Mouse (Mus musculus) right cerebral cortex, postnatal 36 days (tissue): ENCODE results near the gene Vmn1r194.
"Not testable (repeated sequence)": the region's sequence is repeated elsewhere in the genome, so short reads cannot be mapped to it uniquely, and the experiment has no call there.

Experiments used
- DNase-seq, 2 experiments: peaks; one replicate each; pipeline ENCODE4 v3.0.0; 2022; ENCODE audit warnings: low spot score in 2 of 2, mixed read lengths in 1 of 2

The Vmn1r194 gene

DNA sequence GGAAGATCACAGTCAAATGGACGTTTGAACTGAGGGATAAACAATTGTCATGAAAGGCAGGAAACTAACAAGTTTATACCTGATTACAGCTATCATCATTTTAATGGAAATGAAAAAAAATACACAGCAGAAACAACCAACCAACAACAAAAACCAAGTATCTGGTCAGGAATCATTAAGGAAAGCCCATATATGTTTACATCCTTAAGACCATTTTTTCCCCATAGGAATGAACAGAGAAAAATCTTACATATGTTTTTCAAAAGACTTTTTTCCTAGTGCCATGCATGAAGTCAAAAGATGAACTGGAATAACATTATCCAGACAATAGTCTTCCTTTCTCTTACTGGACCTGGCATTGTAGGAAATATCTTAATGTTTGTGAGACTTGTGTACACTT lies at the start of gene Vmn1r194:
TSS of gene Vmn1r194 (plus strand) at position 301 of the 400 bp plus-strand sequence.
- no peak for DNase-seq

DNA sequence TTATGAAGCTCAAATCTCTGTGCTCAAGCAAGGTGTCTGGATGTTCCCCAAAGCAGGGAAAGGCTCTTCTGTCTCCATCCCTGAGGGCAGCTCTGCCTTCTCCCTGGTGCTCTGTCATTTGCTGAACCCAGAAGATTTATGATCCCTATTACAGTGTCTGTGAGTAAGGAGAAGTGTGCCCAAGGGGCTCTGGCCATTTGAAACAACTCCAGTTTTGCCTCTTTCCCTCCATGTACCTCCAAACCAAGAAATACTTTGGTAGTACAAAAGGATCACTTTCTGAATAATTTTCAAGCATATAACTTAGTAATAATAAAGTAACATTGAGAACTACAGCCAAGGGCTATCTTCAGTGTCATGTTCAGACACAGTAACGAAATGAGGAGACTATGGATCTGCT lies 21.0 kb upstream of the Vmn1r194 start, which contains the start of gene Vmn1r193:
TSS of gene Vmn1r193 (minus strand) at position 101 of the 400 bp plus-strand sequence.
- DNase-seq = not testable (repeated sequence)

DNA sequence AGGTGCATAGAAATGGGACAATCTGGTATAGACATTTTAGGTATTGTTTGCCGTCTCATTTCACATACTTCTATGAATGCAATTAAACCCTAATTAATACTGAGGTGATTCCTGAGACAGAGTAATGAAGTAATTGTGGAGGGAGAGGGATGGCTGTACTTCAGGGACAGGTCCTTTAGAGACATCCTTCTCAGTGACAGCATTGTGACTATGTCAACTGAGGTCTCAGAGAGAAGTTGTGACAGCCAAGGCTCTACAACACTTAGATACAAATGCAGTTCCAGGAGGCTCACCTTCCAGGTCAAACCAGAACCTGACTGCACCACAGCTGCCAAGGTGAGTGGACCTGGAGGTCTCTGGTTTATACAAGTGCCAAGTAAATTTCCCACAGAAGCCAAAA lies 26.2 kb downstream of the Vmn1r194 start, which contains the start of gene Vmn1r195:
TSS of gene Vmn1r195 (plus strand) at position 301 of the 400 bp plus-strand sequence.
- not testable (repeated sequence) for DNase-seq

DNA sequence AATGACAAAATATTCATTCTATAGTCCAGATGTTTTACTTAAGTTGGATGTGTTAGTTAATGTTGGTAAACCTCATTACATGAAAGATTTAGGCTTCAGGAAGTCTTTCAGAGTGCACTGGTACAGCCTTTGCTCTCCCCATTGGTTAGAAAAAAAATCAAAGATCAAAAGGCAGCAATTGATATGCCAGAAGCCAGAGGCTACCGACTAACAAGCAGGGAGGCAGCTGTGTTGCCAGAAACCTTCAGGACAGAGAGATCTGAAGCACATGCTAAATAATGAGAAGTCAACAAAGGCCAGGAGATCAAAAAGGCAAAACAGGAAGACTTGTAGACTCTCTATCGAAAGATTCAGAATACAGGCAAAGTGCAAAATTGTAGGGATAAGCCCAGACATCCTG lies 27.7 kb downstream of the Vmn1r194 start:
- no peak for DNase-seq

DNA sequence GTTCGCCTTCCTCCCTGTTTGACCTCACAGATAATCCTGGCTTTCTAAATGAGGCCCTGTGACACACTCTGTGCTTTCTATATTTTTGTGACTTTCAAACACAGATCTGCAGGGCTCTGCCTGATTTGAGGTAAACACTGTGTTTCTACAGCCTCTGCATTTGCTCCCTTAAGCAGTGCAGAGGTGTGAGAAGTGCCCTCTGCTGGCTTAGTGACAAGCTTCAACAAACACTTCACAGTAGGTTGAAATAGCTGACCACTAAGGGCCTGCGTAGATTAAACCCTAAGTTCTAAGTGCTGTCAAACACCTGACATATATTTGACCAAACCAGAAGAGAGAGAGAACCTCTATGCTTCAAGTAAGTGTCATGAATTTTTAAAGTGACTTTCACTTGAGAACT lies 40.6 kb downstream of the Vmn1r194 start:
- no peak for DNase-seq

DNA sequence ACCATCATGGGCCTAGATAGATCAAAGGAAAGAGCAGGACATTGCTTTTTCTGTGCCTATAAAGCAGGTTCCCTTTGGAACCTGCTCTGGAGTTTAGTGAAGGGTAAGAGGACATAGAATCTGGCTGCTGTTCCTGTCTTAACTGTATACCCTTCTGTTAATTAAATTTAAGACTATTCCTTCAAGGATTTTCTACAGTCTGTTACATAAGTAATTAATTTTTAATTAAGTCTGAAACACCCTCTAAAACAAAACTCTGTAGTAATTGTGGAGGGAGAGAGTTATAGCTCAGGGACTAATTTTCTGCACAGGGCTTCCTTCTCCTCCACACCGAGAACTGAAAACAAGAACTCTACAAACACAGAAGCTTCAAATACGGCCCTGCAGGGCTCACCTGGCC lies 45.6 kb downstream of the Vmn1r194 start, which contains the start of gene Vmn1r196:
TSS of gene Vmn1r196 (plus strand) at position 301 of the 400 bp plus-strand sequence.
- DNase-seq = no peak
